Mouse (Mus musculus): ENCODE measurements around the gene Lysmd3. TPM values are rescaled to one million over a fixed set of nuclear protein-coding genes. Genes with fewer than 3 reads are reported as not detected.
A peak's percentile ranks its signal among the peaks of the same experiment; 100 is the strongest.
"Not testable (repeated sequence)": the region's sequence is repeated elsewhere in the genome, so short reads cannot be mapped to it uniquely, and the experiment has no call there.

Gene Lysmd3
- total RNA-seq (2021), result 10 to 100 TPM; 14.4 to 15.9 TPM
- long read RNA-seq, experiment 1, full-length matches to known transcripts, result 15 of 16 reads
- long read RNA-seq, experiment 1, partial matches to known transcripts, result 0 of 16 reads
- long read RNA-seq, experiment 1, other reads (novel, unspliced or antisense), result 1 of 16 reads
- long read RNA-seq, experiment 2, full-length matches to known transcripts, result 4 of 4 reads
- long read RNA-seq, experiment 2, partial matches to known transcripts, result 0 of 4 reads
- long read RNA-seq, experiment 2, other reads (novel, unspliced or antisense), result 0 of 4 reads

- DNase-seq, result peak; percentile 92 to 95
These were observed at the start of gene Lysmd3 for GRCm38 (mm10) chr13:81657351-81658052. TSS of gene Lysmd3 (plus strand) at chr13:81657663.

- no peak for DNase-seq
These were observed 47.1 kb upstream of the Lysmd3 start for GRCm38 (mm10) chr13:81610349-81610748.

- not testable (repeated sequence) for DNase-seq
These were observed 29.6 kb upstream of the Lysmd3 start for GRCm38 (mm10) chr13:81627861-81628260.

DNA sequence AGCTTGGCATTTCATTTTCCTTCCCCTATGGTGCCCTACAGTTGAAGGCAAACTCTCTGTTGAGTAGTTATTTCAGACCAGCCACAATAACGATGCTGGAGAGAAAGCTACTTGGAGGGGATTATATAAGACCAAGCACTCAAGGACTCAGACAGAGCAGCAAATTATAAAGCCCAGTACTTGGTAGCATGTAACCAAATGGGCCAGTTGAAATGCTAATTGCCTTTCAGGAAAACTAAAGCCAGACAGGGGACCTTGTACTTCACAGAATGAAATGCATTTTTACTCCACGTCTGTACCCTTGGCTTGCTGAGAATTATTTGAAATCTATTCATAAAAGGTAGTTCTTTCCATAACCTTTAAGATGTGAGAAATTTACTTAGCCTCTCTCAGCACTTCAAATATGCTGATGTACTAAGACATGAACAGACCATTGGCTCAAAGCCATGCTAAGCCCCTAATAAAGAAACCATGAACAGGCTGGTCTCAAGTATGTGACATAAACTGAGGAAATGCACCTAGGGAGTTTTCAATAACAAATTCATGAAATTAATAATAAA, 28.8 kb upstream of the Lysmd3 start:
- DNase-seq, result no peak

GRCm38 (mm10) chr13:81629395-81629794, 28.1 kb upstream of the Lysmd3 start:
- DNase-seq, result no peak

GRCm38 (mm10) chr13:81630566-81630965, 26.9 kb upstream of the Lysmd3 start:
- DNase-seq, result no peak

DNA sequence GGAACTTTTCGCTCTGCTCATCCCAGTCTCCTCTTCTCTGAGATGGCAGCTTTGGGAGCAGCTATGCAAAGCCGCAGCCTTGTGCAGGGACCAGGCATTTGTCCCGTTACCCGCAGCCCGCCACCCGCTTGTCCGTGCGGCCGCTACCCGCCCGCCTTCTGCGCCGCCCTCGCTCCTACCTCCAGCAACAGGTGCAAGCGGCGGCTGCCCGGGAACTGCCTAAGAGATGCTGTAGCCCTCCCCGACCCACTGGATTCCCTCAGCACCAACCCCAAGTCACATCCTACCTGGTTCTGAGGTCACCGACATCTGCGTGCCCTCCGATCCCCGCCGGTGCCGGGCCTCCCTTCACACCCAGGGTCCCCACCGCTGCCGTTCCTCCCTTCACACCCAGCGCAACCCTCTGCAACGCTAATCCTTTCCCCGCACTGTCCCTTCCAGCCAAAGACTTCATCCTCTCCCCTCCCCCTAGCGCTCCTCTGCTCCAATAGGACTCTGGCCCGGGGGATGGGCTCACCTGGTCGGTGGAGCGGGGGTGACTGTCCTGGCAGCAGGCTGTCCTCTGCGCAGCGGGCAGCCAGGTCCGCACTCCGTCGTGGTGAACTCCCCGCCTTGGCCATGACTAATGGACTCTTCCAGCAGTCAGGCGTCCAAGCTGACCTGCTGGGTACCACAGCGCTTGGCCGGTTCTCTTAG, 24.6 kb upstream of the Lysmd3 start, which contains the start of gene Adgrv1:
Gene Adgrv1, minus strand, starts transcription at position 435 of the 696 bp plus-strand sequence.
- DNase-seq, result peak; percentile 26 to 53

- DNase-seq, result no peak
These were observed 17.8 kb upstream of the Lysmd3 start for GRCm38 (mm10) chr13:81639624-81640023.

DNA sequence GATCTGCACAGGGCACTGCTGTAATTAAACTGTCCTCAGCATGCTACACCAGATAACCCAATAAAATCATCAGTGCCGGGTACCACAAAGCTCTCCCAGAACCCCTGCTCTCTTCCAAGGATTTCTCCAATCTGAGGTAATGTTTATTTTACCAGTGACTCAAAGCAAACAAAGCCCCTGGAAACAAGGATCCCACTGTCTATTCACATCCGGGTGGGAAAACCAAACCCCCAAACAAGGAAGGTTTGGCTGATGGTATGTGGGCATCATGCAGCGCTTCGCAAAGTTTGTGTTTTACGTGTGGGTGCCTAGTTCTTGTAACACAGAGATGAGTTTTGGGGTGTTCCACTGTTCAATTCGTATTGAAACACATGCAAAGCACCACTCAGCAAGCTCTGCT, 16.6 kb upstream of the Lysmd3 start:
- DNase-seq, result no peak

- DNase-seq, result peak; percentile 14 to 57
These were observed 16.0 kb upstream of the Lysmd3 start for GRCm38 (mm10) chr13:81641289-81642045.

- DNase-seq, result no peak
These were observed 14.8 kb upstream of the Lysmd3 start for GRCm38 (mm10) chr13:81642491-81643149.

DNA sequence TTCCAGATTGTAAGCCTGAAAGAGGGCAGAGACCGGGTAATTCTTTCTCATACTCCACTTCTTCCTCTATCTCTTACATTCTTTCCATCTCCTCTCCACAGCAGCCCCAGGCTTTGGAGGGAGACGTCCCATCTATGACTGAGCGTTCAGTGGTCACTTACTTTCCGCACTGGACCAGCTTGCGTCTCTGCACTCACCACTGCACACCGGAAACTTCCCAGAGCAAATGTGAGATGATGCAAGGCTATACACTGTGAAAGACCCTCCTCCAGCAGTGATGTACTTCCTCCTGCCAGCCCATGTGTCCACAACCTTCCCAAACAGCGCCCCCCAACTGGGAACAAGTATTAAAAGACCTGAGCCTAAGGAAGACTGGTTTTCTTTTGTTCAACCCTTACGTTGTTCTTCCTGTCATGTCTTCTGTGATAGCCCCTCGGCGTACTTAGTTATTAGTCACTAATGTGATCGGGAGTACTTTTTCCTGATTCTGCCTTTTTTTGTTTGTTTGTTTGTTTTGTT, 13.4 kb upstream of the Lysmd3 start:
- no peak for DNase-seq

- no peak for DNase-seq
These were observed 11.1 kb upstream of the Lysmd3 start for GRCm38 (mm10) chr13:81646348-81646747.

DNA sequence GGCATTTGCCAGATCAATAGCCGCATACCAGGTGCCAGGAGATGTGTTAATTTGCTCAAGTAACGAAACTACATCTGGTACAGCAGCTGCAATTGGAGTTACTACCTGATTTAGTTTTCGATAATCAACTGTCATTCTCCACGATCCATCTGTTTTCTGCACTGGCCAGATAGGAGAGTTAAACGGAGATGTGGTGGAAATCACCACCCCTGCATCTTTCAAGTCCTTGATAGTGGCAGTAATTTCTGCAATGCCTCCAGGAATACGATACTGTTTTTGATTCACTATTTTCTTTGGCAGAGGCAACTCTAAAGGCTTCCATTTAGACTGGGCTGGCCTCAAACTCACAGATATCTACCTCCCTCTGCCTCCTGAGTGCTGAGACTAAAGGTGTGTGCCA, 7.1 kb upstream of the Lysmd3 start:
- not testable (repeated sequence) for DNase-seq

DNA sequence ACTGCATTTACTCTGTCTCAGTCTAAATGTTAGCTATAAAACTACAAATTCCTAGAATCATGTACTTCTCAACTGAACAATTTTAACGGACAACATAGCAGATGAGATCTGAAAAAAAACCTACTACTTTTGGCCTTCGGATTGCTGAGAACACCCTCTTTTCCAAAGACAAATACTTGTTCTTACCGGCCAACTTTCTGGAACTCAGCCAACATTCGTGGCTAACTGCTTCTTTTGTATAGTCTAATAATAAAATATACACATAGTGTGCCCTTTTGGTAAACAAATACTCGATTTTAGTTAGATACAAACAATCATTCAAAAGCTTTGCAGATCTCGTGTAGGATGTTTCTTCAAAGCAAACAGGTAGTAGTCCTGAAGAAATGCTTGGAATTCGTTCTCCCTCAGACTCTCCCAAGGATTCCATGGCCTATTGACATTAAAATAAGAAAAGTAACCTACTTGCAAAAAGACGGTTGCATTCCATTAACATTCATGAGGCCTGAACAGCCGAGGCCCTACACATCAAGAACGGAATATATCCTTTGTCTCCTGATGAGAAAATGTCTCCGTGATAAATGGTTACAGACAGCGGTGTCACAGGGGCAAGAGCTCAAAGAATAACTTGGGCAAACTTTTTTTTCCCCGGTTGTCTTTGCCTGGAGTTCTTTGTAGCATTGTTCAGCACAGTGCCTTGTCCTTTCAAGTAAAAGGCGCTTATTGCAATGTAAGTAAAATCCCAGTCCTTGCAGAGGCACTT, 1.2 kb upstream of the Lysmd3 start:
- no peak for DNase-seq

DNA sequence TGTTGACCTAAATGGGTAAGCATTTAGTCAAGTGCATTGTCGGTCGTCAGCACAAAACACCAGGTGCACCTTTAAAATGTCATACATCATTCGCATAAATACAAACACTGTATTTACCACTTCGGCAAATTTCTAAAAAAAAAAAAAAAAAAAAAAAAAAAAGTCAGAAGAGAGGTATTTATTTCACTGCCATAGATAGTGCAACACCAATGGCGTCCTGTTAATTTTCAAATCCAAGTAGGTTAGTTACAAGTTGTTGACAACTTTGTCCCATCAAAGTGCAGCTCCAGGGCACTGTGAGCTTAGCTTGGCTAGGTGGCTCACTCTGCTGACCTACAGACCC, 484 bp upstream of the Lysmd3 start:
- DNase-seq, result no peak

DNA sequence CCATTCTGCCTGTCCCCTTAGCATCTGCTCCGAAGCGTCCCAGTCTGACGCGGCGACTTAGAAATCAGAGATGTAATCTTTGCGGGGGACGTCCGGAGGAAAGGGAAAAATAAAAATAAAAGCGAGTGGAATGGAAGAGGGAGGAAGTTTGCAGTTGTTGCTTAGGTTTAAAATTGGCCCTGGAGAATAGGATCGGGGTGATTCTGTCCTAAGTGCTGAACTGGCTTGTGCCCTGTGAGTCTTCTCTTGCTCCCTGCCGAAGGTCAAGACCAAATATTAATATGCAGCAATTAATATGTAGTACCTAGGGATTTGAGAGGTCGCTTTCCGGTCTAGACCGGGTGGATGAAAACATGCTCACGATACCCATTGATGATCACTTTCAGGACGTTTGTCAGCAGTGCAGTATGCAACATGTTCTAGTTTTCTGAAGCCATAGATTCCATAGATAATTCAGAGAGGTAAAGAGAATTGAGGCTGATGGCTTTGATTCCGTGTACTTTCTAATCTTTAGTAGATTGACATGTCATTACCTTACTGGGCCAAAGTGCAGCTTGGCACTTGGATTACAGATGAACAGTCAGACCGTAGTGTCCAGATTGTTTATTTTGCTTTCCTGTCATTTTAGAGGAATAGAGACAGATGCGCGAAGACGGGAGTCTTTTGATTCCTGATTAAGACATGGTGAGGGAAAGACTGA, 740 bp downstream of the Lysmd3 start:
- no peak for DNase-seq

DNA sequence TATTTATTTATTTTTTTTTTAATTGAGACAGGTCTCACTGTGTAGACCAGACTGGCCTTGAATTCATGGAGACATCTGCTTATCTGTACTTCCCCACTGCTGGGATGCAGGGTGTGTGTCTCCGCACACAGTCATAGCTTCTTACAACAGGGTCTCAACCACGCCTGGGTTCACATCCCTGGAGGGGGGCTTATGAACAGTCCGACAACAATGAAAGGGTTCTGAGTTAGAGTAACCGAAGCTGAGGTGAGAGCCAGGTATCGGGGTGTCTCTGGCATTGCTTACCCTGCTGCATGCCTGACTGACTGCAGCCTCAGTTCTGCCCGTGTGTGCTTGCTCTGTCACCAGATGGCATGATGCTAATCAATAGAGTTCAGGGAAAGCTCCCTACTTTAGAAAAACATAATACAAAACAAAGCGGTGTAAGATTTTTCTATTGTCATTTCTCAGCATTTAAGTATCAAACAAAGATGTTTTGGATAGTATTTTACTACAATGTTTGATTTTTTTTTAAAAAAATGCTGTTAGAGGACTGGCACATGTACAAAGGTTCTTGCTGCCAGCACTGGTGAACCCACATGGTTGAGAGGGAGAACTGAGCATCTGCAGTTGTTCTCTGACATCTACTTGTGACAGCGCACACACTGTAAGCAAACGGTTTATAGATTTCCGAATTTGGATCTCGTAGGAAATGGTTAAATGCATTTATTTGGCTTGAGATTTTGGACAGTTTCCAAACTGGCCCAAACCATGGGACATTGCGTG, 6.3 kb downstream of the Lysmd3 start:
- no peak for DNase-seq

GRCm38 (mm10) chr13:81664331-81664698, 6.9 kb downstream of the Lysmd3 start:
- DNase-seq, result peak in 1 of 2 experiments; percentile 21

Measured in heart, adult 18-20 months (tissue).